Mouse (Mus musculus): ENCODE results near the gene Ptpn1.

The Ptpn1 gene

GRCm38 (mm10) chr2:168006489-168006888 lies 74.6 kb downstream of the Ptpn1 start:
- no peak for DNase-seq (ENCODE audit: low read depth, low spot score)

GRCm38 (mm10) chr2:168008132-168008531 lies 76.3 kb downstream of the Ptpn1 start:
- no peak for DNase-seq (ENCODE audit: low read depth, low spot score)

- no peak for DNase-seq (ENCODE audit: low read depth, low spot score)
These were observed 78.2 kb downstream of the Ptpn1 start, which contains the start of gene Ripor3 for GRCm38 (mm10) chr2:168009936-168010668. Ripor3 (minus strand) TSS chr2:168010618.

GRCm38 (mm10) chr2:168010893-168011292 lies 79.0 kb downstream of the Ptpn1 start:
- no peak for DNase-seq (ENCODE audit: low read depth, low spot score)

- no peak for DNase-seq (ENCODE audit: low read depth, low spot score)
These were observed 85.1 kb downstream of the Ptpn1 start for GRCm38 (mm10) chr2:168016951-168017391.

GRCm38 (mm10) chr2:168019201-168019715 lies 87.4 kb downstream of the Ptpn1 start:
- no peak for DNase-seq (ENCODE audit: low read depth, low spot score)

GRCm38 (mm10) chr2:168023763-168024402 lies 92.0 kb downstream of the Ptpn1 start:
- no peak for DNase-seq (ENCODE audit: low read depth, low spot score)

- no peak for DNase-seq (ENCODE audit: low read depth, low spot score)
These were observed 93.3 kb downstream of the Ptpn1 start for GRCm38 (mm10) chr2:168025174-168025573.

GRCm38 (mm10) chr2:168025882-168026281 lies 94.0 kb downstream of the Ptpn1 start:
- no peak for DNase-seq (ENCODE audit: low read depth, low spot score)

GRCm38 (mm10) chr2:168026467-168026866 lies 94.6 kb downstream of the Ptpn1 start:
- DNase-seq (ENCODE audit: low read depth, low spot score): no peak

GRCm38 (mm10) chr2:168028376-168028775 lies 96.5 kb downstream of the Ptpn1 start:
- no peak for DNase-seq (ENCODE audit: low read depth, low spot score)

Measured in brain, embryonic 18.5 days (tissue).